Mouse (Mus musculus) hindbrain, embryonic 11.5 days (tissue): ENCODE data around the gene Fam172a. TPM values are rescaled to one million over a fixed set of nuclear protein-coding genes. Genes with fewer than 3 reads are reported as not detected.

Experiments used
- ATAC-seq: fragments of 200-750 bp; cut with Nextera tagmentation; 2 replicates; pipeline ENCODE4 v1.8.0; 2017; ENCODE audit warnings: mild to moderate bottlenecking, moderate TSS enrichment, moderate library complexity; ENCODE audit not compliant: low FRiP score
- DNase-seq: peaks from one replicate; pipeline ENCODE4 v3.0.0-alpha.2; 2015; ENCODE audit warnings: low spot score
- H3K27ac ChIP-seq: fragments of 300-500 bp; sonication (generic); 2 replicates; pipeline ENCODE4 v1.5.1; 2014; ENCODE audit warnings: mild to moderate bottlenecking, low read depth, low read length
- H3K27me3 ChIP-seq: fragments of 300-500 bp; sonication (generic); 2 replicates; pipeline ENCODE4 v1.6.1; 2014; ENCODE audit warnings: mild to moderate bottlenecking, low read length, moderate library complexity, mixed read lengths; ENCODE audit not compliant: control insufficient read depth, insufficient read depth
- H3K36me3 ChIP-seq: fragments of 300-500 bp; sonication (generic); 2 replicates; pipeline ENCODE4 v1.6.1; 2014; ENCODE audit warnings: mild to moderate bottlenecking, low read length, moderate library complexity, mixed read lengths; ENCODE audit not compliant: control insufficient read depth, insufficient read depth
- H3K4me1 ChIP-seq: fragments of 300-500 bp; sonication (generic); replicated peaks from 2 replicates; pipeline ENCODE4 v1.6.1; 2014; ENCODE audit warnings: low read length, mixed read lengths; ENCODE audit not compliant: control insufficient read depth, insufficient read depth
- H3K4me2 ChIP-seq: fragments of 300-500 bp; sonication (generic); replicated peaks from 2 replicates; pipeline ENCODE4 v1.6.1; 2014; ENCODE audit warnings: mild to moderate bottlenecking, low read depth, low read length
- H3K4me3 ChIP-seq: fragments of 300-500 bp; sonication (generic); 2 replicates; pipeline ENCODE4 v1.5.1; 2014; ENCODE audit warnings: low read depth, low read length
- H3K9ac ChIP-seq: fragments of 300-500 bp; sonication (generic); 2 replicates; pipeline ENCODE4 v1.6.1; 2014; ENCODE audit warnings: low read depth, low read length
- H3K9me3 ChIP-seq: fragments of 300-500 bp; sonication (generic); 2 replicates; pipeline ENCODE4 v1.6.1; 2016; ENCODE audit warnings: low read length; ENCODE audit not compliant: control insufficient read depth
- WGBS: fragments of 180-500 bp; shearing (Covaris S2); extraction: QIAGEN DNeasy Blood & Tissue Kit; methylation state at CpG from one replicate; pipeline ENCODE4 v1.1.7; 2014; 5-methylcytosine and 5-hydroxymethylcytosine counted together
- polyA plus RNA-seq: library from polyadenylated mRNA; unstranded; fragments of >200 nt; fragmentation: Nextera tagmentation; extraction: Ambion mirVana; gene quantifications from 2 replicates; pipeline ENCODE4 v1.2.1, GENCODE M21; 2014

The Fam172a gene
- polyA plus RNA-seq, 1 experiment from 2014 or later: 45.7 TPM

DNA sequence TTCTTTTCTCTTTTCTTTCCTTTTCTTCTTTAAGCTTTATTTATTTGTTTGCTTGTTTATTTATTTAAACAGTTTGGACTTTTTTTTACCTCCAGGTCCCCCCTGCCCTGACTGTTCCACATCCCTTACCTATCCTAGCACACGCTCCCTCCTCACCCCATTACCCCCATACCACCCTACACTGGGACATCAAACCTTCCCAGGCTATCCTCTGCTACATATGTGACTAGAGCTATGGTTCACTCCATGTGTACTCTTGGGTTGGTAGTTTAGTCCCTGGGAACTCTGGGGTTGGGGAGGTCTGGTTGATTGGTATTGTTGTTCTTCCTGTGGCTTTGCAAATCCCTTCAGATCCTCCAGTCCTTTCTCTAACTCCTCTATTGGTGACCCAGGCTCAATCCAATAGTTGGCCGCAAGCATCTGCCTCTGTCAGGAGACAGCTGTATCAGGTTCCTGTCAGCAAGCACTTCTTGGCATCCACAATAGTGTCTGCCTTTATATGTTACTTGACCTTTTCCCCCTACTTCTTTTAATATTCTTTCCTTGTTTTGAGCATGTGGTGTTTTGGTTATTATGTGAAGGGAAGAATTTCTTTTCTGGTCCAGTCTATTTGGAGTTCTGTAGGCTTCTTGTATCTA is 141.3 kb downstream of the Fam172a start:
- Histone ChIP-seq H3K9ac (no peak overlapping the region), H3K4me1 (no peaks in the 10 kb centered on the region), H3K27ac (no peak overlapping the region), H3K4me3 (no peak overlapping the region), H3K9me3 (no peaks in the 10 kb centered on the region), H3K27me3 (no peaks in the 10 kb centered on the region), H3K4me2 (no peak overlapping the region), H3K36me3 (no peaks in the 10 kb centered on the region)
- no peak for ATAC-seq
- 96% methylated on average over 2 of the region's 2 CpGs for WGBS
- DNase-seq: no peak

DNA sequence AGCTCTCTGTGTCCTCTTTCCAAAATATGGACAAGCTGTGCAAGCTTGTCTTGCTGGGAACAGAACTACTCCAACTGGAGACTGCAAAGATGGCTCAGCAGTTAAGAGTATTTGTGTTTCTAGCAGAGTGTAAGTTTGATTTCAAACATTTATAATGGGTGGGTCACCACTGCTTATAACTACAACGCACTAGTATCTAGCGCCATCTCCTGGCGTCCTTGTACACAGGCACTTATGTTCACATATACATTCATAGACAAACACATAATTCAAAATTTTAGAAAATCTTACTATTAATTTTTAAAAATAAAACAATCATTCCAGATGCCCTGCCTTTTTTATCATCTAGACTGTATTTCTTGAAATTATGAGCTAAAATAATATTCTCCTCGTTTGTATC is 147.0 kb downstream of the Fam172a start:
- Histone ChIP-seq H3K9me3 (no peaks in the 10 kb centered on the region), H3K27me3 (no peaks in the 10 kb centered on the region), H3K27ac (no peak overlapping the region), H3K36me3 (no peaks in the 10 kb centered on the region), H3K4me3 (no peak overlapping the region), H3K4me1 (no peaks in the 10 kb centered on the region), H3K4me2 (no peak overlapping the region), H3K9ac (no peak overlapping the region)
- ATAC-seq: no peak
- DNase-seq: no peak
- WGBS: 84% methylated on average over 4 of the region's 4 CpGs

GRCm38 (mm10) chr13:77864804-77865203 is 163.0 kb downstream of the Fam172a start:
- Histone ChIP-seq H3K4me1 (no peaks in the 10 kb centered on the region), H3K27ac (no peak overlapping the region), H3K36me3 (no peaks in the 10 kb centered on the region), H3K27me3 (no peaks in the 10 kb centered on the region), H3K9me3 (no peaks in the 10 kb centered on the region), H3K4me2 (no peak overlapping the region), H3K9ac (no peak overlapping the region), H3K4me3 (no peak overlapping the region)
- WGBS: 91% methylated on average over 1 of the region's 1 CpGs
- ATAC-seq: peak; percentile 44; the same call in 1 of the 2 replicates
- DNase-seq: peak; percentile 49

DNA sequence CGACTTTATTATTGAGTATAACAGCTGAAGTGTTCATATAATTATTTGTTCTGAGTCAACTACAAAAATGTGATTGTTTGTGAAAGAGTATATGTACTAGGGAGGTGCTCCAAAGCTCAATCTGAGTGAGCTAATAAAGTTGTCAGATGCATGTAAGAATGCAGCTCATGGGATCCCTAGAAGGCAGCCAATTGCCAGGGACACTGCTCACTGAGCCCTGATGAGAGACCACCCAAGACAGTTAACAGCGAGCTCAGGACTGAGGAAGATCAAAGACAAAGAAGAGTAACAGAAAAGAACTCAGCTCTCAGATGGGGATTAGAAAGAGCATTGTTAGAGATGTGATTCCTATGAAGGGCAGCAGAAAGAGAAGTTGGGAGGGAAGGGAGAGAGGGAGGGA is 166.5 kb downstream of the Fam172a start:
- H3K4me1 ChIP-seq: no peaks in the 10 kb centered on the region
- WGBS: 38% methylated on average over 2 of the region's 2 CpGs
- DNase-seq (peak; percentile 28), ATAC-seq (peak; percentile 64)
- H3K4me3 ChIP-seq: no peak overlapping the region
- no peaks in the 10 kb centered on the region for H3K36me3 ChIP-seq
- H3K27me3 ChIP-seq: no peaks in the 10 kb centered on the region
- H3K27ac ChIP-seq: no peak overlapping the region
- H3K4me2 ChIP-seq: no peak overlapping the region
- H3K9ac ChIP-seq: no peak overlapping the region
- no peaks in the 10 kb centered on the region for H3K9me3 ChIP-seq

GRCm38 (mm10) chr13:77878120-77878519 is 176.3 kb downstream of the Fam172a start:
- no peak for ATAC-seq

DNA sequence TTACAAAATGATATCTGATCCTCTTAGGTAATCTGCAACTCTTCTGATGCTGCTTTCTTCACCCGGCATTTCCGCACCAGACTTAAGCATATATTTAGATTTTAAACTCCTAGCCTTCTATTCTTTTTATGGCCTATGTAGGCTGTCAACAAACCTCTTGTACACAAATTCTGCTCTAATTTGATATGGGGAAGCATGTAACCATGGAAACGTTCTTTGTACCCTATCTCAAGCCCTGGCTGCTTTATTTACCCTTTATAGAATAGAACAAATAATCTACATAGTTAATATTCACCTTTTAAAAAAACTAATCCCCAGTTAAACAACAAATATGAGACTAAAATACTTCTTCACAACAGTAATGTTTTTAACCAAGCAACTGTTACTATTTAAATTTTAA is 176.7 kb downstream of the Fam172a start:
- no peak for DNase-seq

More at GRCm38 (mm10) chr13:77878120-77878519, 176.3 kb downstream of the Fam172a start:
- no peaks in the 10 kb centered on the region for H3K9me3 ChIP-seq
- no peak overlapping the region for H3K4me2 ChIP-seq
- H3K4me3 ChIP-seq: no peak overlapping the region
- no peaks in the 10 kb centered on the region for H3K27me3 ChIP-seq
- no peak overlapping the region for H3K27ac ChIP-seq
- 78% methylated on average over 4 of the region's 4 CpGs for WGBS
- no peak overlapping the region for H3K9ac ChIP-seq
- no peak for DNase-seq
- H3K36me3 ChIP-seq: no peaks in the 10 kb centered on the region
- no peaks in the 10 kb centered on the region for H3K4me1 ChIP-seq

GRCm38 (mm10) chr13:77897619-77898018 is 195.8 kb downstream of the Fam172a start:
- 9% methylated on average over 2 of the region's 2 CpGs for WGBS
- Histone ChIP-seq H3K4me2 (no peak overlapping the region), H3K27me3 (no peaks in the 10 kb centered on the region), H3K36me3 (no peaks in the 10 kb centered on the region), H3K4me3 (no peak overlapping the region), H3K9me3 (no peaks in the 10 kb centered on the region), H3K27ac (no peak overlapping the region), H3K9ac (no peak overlapping the region), H3K4me1 (no peaks in the 10 kb centered on the region; the same call in 1 of the 2 replicates)
- DNase-seq: peak; percentile 64
- no peak for ATAC-seq

More for the DNA sequence above, 176.7 kb downstream of the Fam172a start:
- Histone ChIP-seq H3K27ac (no peak overlapping the region), H3K36me3 (no peaks in the 10 kb centered on the region), H3K4me1 (no peaks in the 10 kb centered on the region), H3K4me2 (no peak overlapping the region), H3K9me3 (no peaks in the 10 kb centered on the region), H3K27me3 (no peaks in the 10 kb centered on the region), H3K4me3 (no peak overlapping the region), H3K9ac (no peak overlapping the region)
- WGBS: 86% methylated on average over 3 of the region's 3 CpGs
- ATAC-seq: no peak

- no peaks in the 10 kb centered on the region for H3K27me3 ChIP-seq
- WGBS: 27% methylated on average over 6 of the region's 6 CpGs
- ATAC-seq: no peak
Observed at GRCm38 (mm10) chr13:77898066-77898796, 196.4 kb downstream of the Fam172a start.

DNA sequence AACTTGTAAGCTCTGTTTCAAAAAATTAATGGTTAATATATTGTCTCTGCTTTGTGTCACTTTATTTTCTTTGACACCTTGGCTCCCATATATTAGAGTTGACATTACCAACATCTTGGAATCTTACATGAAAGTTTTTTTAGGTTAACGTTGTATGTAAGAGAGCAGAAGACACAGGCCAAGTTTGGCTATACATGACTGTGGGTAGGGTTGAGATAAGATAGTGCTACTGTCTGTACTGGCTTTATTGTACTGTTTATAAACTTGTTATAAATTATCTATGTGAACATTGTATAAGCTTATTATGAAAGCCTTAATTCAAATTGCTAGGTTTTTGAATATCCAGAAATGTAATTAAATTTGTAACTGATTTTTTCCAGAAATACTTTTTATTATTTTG is 197.9 kb downstream of the Fam172a start:
- no peak overlapping the region for H3K4me3 ChIP-seq
- no peaks in the 10 kb centered on the region for H3K4me1 ChIP-seq
- H3K4me2 ChIP-seq: no peak overlapping the region
- H3K9me3 ChIP-seq: no peaks in the 10 kb centered on the region
- H3K27me3 ChIP-seq: no peaks in the 10 kb centered on the region
- WGBS: 56% methylated on average over 1 of the region's 1 CpGs
- no peak overlapping the region for H3K27ac ChIP-seq
- no peak for DNase-seq
- no peak for ATAC-seq
- H3K36me3 ChIP-seq: no peaks in the 10 kb centered on the region
- H3K9ac ChIP-seq: no peak overlapping the region

More at GRCm38 (mm10) chr13:77898066-77898796, 196.4 kb downstream of the Fam172a start:
- Histone ChIP-seq H3K4me3 (no peak overlapping the region), H3K4me2 (no peak overlapping the region), H3K27ac (no peak overlapping the region), H3K9ac (no peak overlapping the region), H3K4me1 (no peaks in the 10 kb centered on the region), H3K9me3 (no peaks in the 10 kb centered on the region), H3K36me3 (no peaks in the 10 kb centered on the region)
- DNase-seq: no peak
